Mouse (Mus musculus): ENCODE measurements around the gene Gm47791.

DNA sequence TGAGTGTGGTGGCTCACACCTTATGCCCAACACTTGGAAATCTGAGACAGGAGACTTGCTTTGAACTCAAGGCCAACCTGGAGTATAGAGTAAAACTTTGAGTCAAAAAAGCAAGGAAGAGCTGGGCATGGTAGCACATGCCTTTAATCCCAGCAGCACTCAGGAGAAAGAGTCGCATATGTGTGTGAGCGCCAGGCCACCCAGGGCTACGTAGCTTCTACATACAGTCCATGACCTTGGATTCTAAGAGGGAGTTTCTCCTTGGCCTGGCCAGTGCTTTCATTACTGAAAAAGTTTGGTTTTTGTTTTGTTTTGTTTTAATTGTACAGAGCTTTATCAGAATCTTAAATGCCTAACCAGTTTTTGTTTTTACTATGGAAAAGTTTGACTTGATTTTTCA is 27.1 kb downstream of the Gm47791 start:
- TF ChIP-seq CEBPB (IDR thresholded peaks at IDR 0.05; ENCODE audit: insufficient read depth, poor library complexity, severe bottlenecking) (no peak), E2F4 (IDR thresholded peaks at IDR 0.05; ENCODE audit: insufficient read depth) (no peak), MYOG (IDR thresholded peaks at IDR 0.05; ENCODE audit: control insufficient read depth in 1 of 3, insufficient read depth in 1 of 3, insufficient read length in 2 of 3, low read depth in 2 of 3) (no peak), POLR2A (IDR thresholded peaks at IDR 0.05; ENCODE audit: insufficient read length, low read depth) (no peak), TCF3 (IDR thresholded peaks at IDR 0.05; ENCODE audit: insufficient read length, low read depth) (no peak), MAX (IDR thresholded peaks at IDR 0.05; ENCODE audit: low read depth) (no peak), MYOD1 (IDR thresholded peaks at IDR 0.05; ENCODE audit: control insufficient read depth in 1 of 3, insufficient read length in 2 of 3, low read depth in 2 of 3) (no peak), USF1 (IDR thresholded peaks at IDR 0.05; ENCODE audit: low read depth) (no peak), TCF12 (IDR thresholded peaks at IDR 0.05; ENCODE audit: insufficient read depth, poor library complexity, severe bottlenecking) (no peak), POLR2AphosphoS2 (IDR thresholded peaks at IDR 0.05; ENCODE audit: insufficient read length, low read depth) (no peak)
